Mouse (Mus musculus) kidney, postnatal 0 days (tissue): ENCODE data around the gene Plekhm2. TPM values are rescaled to one million over a fixed set of nuclear protein-coding genes. Genes with fewer than 3 reads are reported as not detected.

Source experiments
- ATAC-seq: fragments of 200-750 bp; cut with Nextera tagmentation; replicated peaks from 2 replicates; pipeline ENCODE4 v1.8.0; 2017; ENCODE audit warnings: low read depth, moderate number of reproducible peaks, moderate TSS enrichment, moderate library complexity; ENCODE audit not compliant: low FRiP score
- DNase-seq: peaks from one replicate; pipeline ENCODE4 v3.0.0-alpha.2; 2016; ENCODE audit warnings: low spot score
- H3K27ac ChIP-seq: fragments of 300-500 bp; sonication (generic); 2 replicates; pipeline ENCODE4 v1.5.1; 2014; ENCODE audit warnings: mild to moderate bottlenecking
- H3K27me3 ChIP-seq: fragments of 300-500 bp; sonication (generic); 2 replicates; pipeline ENCODE4 v1.6.1; 2014; ENCODE audit warnings: low read length, mixed read lengths; ENCODE audit not compliant: insufficient read depth
- H3K36me3 ChIP-seq: fragments of 300-500 bp; sonication (generic); 2 replicates; pipeline ENCODE4 v1.6.1; 2014; ENCODE audit warnings: low read length, mixed read lengths; ENCODE audit not compliant: insufficient read depth
- H3K4me1 ChIP-seq: fragments of 300-500 bp; sonication (generic); replicated peaks from 2 replicates; pipeline ENCODE4 v1.6.1; 2014; ENCODE audit warnings: antibody characterized with exemption, low read length, mixed read lengths; ENCODE audit not compliant: insufficient read depth
- H3K4me2 ChIP-seq: fragments of 300-500 bp; sonication (generic); 2 replicates; pipeline ENCODE4 v1.6.1; 2014; ENCODE audit warnings: mild to moderate bottlenecking, low read length, moderate library complexity, mixed read lengths
- H3K4me3 ChIP-seq: fragments of 300-500 bp; sonication (generic); replicated peaks from 2 replicates; pipeline ENCODE4 v1.5.1; 2014; ENCODE audit warnings: low read depth, low read length
- H3K9ac ChIP-seq: fragments of 300-500 bp; sonication (generic); 2 replicates; pipeline ENCODE4 v1.6.1; 2014; ENCODE audit warnings: low read depth, low read length
- H3K9me3 ChIP-seq: fragments of 300-500 bp; sonication (generic); replicated peaks from 2 replicates; pipeline ENCODE4 v1.6.1; 2016; ENCODE audit warnings: low read length, inconsistent platforms, mixed read lengths
- CTCF ChIP-seq: IDR thresholded peaks from 2 replicates; pipeline ENCODE4 v1.5.1; 2016; ENCODE audit warnings: antibody characterized with exemption, low read depth, mild to moderate bottlenecking, moderate library complexity
- WGBS: fragments of 180-500 bp; shearing (Covaris S2); extraction: QIAGEN DNeasy Blood & Tissue Kit; methylation state at CpG from one replicate; pipeline ENCODE4 v1.1.7; 2014; 5-methylcytosine and 5-hydroxymethylcytosine counted together
- polyA plus RNA-seq: library from polyadenylated mRNA; unstranded; fragments of >200 nt; fragmentation: Nextera tagmentation; extraction: Ambion mirVana; gene quantifications from 2 replicates; pipeline ENCODE4 v1.2.1, GENCODE M21; 2015

The Plekhm2 gene
- polyA plus RNA-seq, 1 experiment from 2014 or later, result 6.2 TPM

DNA sequence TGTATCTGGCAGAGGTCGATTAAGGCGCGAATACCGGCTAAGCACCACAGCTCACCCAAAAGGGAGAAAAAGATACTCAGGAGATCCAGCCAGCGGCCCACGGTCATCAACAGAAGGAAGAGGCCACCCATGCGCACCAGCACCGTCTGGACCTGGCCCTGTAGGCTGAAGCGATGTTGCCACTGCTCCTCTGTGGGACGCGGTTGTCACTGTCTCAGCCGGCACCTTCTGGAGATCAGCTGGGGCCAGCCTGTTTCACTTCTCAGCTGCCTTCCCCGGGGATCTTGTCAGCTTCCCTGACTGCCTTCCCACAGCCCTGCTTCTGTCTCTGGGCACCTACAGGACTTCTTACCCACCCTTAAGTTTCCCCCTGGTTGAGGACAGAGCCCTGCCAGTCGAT lies 49.8 kb downstream of the Plekhm2 start:
- DNase-seq, result no peak
- Histone ChIP-seq H3K27me3 (no peaks in the 10 kb centered on the region), H3K36me3 (no peaks in the 10 kb centered on the region), H3K9me3 (no peaks in the 10 kb centered on the region), H3K9ac (no peak overlapping the region), H3K27ac (no peak overlapping the region), H3K4me1 (peaks cover 11% of the 10 kb centered on the region; the same call in 1 of the 2 replicates), H3K4me2 (no peak overlapping the region), H3K4me3 (no peak overlapping the region)
- 83% methylated on average over 14 of the region's 14 CpGs for WGBS
- TF ChIP-seq CTCF, result no peak
- no peak for ATAC-seq

DNA sequence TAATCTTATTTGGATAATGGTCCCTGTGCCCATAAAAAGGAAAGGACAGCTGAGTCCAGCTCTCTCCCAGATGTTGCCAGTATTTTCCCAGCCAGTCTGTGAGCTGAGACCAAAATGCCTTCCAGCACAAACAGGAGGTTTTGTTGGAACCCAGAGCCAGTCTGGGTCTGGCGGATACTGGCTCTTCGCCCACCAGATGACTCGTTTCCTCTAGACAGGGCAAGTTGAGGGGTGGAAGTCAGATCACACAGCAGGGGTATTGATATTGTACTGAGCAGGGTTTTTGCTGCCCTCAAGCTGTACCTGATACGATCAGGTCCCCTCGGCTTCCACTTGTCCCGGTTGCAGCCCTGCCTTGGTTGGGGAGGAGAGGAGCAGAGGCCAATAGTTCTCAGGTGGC lies 55.2 kb downstream of the Plekhm2 start:
- no peak overlapping the region for H3K4me3 ChIP-seq
- H3K27me3 ChIP-seq, result no peaks in the 10 kb centered on the region
- H3K9ac ChIP-seq, result no peak overlapping the region
- no peak for TF ChIP-seq CTCF
- ATAC-seq (no peak), DNase-seq (no peak)
- no peaks in the 10 kb centered on the region for H3K36me3 ChIP-seq
- WGBS, result 67% methylated on average over 6 of the region's 6 CpGs
- H3K4me1 ChIP-seq, result peaks cover 6% of the 10 kb centered on the region
- no peak overlapping the region for H3K4me2 ChIP-seq
- H3K9me3 ChIP-seq, result no peaks in the 10 kb centered on the region
- no peak overlapping the region for H3K27ac ChIP-seq

DNA sequence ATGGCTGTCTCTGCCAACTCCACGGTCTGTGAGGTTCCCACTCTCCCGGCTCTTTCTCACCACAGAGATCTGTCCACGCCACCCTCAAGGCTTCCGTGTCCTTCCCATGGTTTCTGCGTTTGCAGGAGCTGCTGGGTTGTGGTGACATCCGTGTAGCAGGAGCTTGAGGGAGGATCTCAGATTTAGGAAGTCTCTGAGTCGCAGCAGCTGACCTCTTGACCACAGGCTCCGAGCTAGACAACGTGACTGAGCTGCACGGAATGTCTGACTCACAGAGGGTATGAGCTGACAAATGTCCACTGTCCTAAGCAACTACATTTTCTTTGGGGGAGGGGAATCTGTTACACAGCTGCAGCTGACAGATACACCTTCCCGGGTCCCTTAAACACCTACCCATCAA lies 58.8 kb downstream of the Plekhm2 start, which contains the start of gene Fblim1:
Gene Fblim1, minus strand, starts transcription at position 236 of the 400 bp plus-strand sequence.
- H3K4me2 ChIP-seq, result no peak within 1 kb of the TSS
- no peak within 1 kb of the TSS for H3K4me3 ChIP-seq
- WGBS, result 60% methylated on average over 11 of the region's 11 CpGs
- DNase-seq (peak; percentile 50), ATAC-seq (no peak; the same call in 1 of the 2 replicates)
- H3K9ac ChIP-seq, result no peak within 1 kb of the TSS
- H3K27me3 ChIP-seq, result no peaks in the 10 kb centered on the region
- H3K4me1 ChIP-seq, result peaks cover 16% of the 10 kb centered on the region
- no peaks in the 10 kb centered on the region for H3K36me3 ChIP-seq
- TF ChIP-seq CTCF, result no peak
- peak within 1 kb of the TSS; percentile 58 for H3K27ac ChIP-seq
- H3K9me3 ChIP-seq, result no peaks in the 10 kb centered on the region

DNA sequence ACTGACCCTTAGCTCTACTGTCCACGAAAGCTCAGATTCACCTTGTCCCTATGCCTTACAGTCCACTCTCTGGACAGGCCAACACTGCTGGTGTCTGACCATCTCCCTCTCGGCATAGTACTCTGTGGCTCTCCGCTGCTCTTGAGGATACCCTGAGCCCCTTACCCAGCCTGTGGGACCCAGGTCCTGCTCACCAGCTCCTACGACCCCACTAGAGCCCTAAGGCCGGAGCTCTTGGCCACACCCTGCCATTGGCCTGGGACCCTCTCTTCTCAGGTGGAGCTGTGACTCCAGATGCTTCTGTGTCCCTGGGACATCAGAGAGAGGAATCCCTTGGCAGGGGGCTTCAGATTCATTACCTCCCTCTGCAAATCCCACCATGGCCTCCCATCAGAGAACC lies 59.3 kb downstream of the Plekhm2 start:
- no peak for DNase-seq
- Histone ChIP-seq H3K4me1 (peaks cover 16% of the 10 kb centered on the region), H3K27ac (peak overlapping the region; percentile 58), H3K27me3 (no peaks in the 10 kb centered on the region), H3K4me2 (no peak overlapping the region), H3K4me3 (no peak overlapping the region), H3K36me3 (no peaks in the 10 kb centered on the region), H3K9ac (no peak overlapping the region), H3K9me3 (no peaks in the 10 kb centered on the region)
- WGBS, result 94% methylated on average over 5 of the region's 5 CpGs
- TF ChIP-seq CTCF, result no peak
- ATAC-seq, result no peak

DNA sequence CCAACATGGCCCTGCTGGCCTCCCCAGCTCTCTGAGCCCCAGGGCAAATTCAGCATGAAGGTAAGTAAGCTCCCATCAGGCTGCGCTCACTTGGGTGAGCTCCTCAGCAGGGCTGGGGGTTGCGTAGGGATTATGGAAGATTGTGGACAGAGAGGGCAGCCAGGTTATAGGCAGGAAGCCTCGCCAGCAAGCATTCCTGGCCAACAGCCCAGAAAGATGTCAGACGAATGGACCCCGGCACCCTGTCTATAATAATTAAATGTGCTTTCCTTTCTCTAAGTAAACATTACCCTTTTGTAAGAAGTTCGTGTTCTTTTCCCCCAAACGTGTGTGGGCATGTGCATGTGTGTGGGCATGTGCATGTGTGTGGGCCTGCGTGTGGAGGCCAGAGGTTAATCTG lies 60.2 kb downstream of the Plekhm2 start:
- no peaks in the 10 kb centered on the region for H3K36me3 ChIP-seq
- WGBS, result 21% methylated on average over 8 of the region's 8 CpGs
- peaks cover 22% of the 10 kb centered on the region for H3K4me1 ChIP-seq
- H3K27ac ChIP-seq, result peak overlapping the region; percentile 82
- H3K9ac ChIP-seq, result no peak overlapping the region
- H3K4me3 ChIP-seq, result no peak overlapping the region
- DNase-seq (peak; percentile 85), ATAC-seq (peak; percentile 50)
- no peaks in the 10 kb centered on the region for H3K9me3 ChIP-seq
- no peaks in the 10 kb centered on the region for H3K27me3 ChIP-seq
- H3K4me2 ChIP-seq, result no peak overlapping the region
- no peak for TF ChIP-seq CTCF

DNA sequence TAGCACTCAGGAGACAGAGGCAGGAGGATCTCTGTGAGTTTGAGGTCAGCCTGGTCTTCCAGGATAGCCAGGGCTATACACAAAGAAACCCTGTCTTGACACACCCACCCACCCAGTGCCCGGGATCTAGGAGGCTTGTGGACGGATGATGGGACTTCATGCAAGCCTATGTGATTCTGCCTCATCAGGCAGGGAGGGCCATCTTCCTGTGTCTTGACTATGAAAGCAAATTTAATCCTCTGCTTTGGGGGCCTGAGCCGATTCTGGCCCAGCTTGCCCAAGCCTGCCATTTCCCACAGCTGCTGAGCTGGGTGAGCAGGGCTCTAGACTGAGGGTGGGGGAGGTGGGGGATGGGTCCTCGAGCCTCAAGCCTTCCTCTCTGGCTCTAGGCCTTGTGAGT lies 60.8 kb downstream of the Plekhm2 start:
- 71% methylated on average over 4 of the region's 4 CpGs for WGBS
- Histone ChIP-seq H3K9ac (no peak overlapping the region), H3K36me3 (no peaks in the 10 kb centered on the region), H3K27me3 (no peaks in the 10 kb centered on the region), H3K4me3 (no peak overlapping the region), H3K4me1 (peaks cover 22% of the 10 kb centered on the region), H3K4me2 (no peak overlapping the region), H3K27ac (peak overlapping the region; percentile 82), H3K9me3 (no peaks in the 10 kb centered on the region)
- DNase-seq (no peak), ATAC-seq (no peak)
- no peak for TF ChIP-seq CTCF
